Mouse (Mus musculus) megakaryocyte, embryonic 14.5 days (primary cell): ENCODE results near the gene Ptn. TPM values are rescaled to one million over a fixed set of nuclear protein-coding genes. Genes with fewer than 3 reads are reported as not detected.
"Not testable (repeated sequence)": the region's sequence is repeated elsewhere in the genome, so short reads cannot be mapped to it uniquely, and the experiment has no call there.

Experiments used
- H3K27me3 ChIP-seq: replicated peaks from 2 replicates; pipeline ENCODE3; 2012; ENCODE audit warnings: inconsistent platforms
- H3K36me3 ChIP-seq: replicated peaks from 2 replicates; pipeline ENCODE3; 2012; ENCODE audit warnings: low read length, inconsistent platforms, mixed read lengths
- H3K4me1 ChIP-seq: 2 replicates; pipeline ENCODE4 v1.6.1; 2012; ENCODE audit warnings: inconsistent platforms
- H3K4me3 ChIP-seq: replicated peaks from 2 replicates; pipeline ENCODE3; 2012; ENCODE audit warnings: moderate library complexity, mild to moderate bottlenecking, inconsistent platforms
- H3K9me3 ChIP-seq: 2 replicates; pipeline ENCODE4 v1.6.1; 2012; ENCODE audit warnings: inconsistent platforms
- FLI1 ChIP-seq: IDR thresholded peaks from 2 replicates; pipeline ENCODE4 v1.6.1; 2012; ENCODE audit warnings: low read length, inconsistent platforms, mixed read lengths
- GATA1 ChIP-seq: IDR thresholded peaks from 3 replicates; pipeline ENCODE4 v1.6.1; 2012; ENCODE audit warnings: mixed read lengths, low read length, inconsistent platforms, borderline replicate concordance
- polyA plus RNA-seq: library from polyadenylated mRNA; stranded (reverse); fragments of >175 nt; gene quantifications from 2 replicates; pipeline ENCODE4 v1.2.3, GENCODE M21; 2012; ENCODE audit warnings: low replicate concordance; ENCODE audit not compliant: insufficient read depth

Gene Ptn
- polyA plus RNA-seq, 1 experiment: not detected

DNA sequence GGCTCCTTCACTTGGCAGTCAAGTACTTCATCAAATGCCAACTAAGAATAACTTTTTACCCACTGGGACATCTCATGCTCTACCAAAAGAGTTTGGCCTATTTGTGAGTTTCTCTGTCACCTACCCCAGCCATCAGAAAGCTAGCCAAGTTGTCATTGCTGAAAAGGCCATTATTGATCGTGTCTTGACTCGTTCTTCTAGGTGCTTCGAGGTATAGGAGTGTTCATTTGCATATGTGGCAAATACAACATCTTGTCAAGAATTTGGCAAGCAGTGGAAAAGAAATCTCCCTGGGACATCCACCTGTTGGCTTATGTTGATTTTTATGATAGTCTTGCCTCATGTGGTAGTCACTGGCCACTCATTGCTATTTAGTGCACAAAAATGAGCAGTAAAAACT, 43.1 kb downstream of the Ptn start:
- Histone ChIP-seq H3K4me1 (no peaks in the 10 kb centered on the region), H3K36me3 (no peaks in the 10 kb centered on the region), H3K27me3 (no peaks in the 10 kb centered on the region), H3K4me3 (no peak overlapping the region), H3K9me3 (no peaks in the 10 kb centered on the region)
- no peak for TF ChIP-seq FLI1
- no peak for TF ChIP-seq GATA1

DNA sequence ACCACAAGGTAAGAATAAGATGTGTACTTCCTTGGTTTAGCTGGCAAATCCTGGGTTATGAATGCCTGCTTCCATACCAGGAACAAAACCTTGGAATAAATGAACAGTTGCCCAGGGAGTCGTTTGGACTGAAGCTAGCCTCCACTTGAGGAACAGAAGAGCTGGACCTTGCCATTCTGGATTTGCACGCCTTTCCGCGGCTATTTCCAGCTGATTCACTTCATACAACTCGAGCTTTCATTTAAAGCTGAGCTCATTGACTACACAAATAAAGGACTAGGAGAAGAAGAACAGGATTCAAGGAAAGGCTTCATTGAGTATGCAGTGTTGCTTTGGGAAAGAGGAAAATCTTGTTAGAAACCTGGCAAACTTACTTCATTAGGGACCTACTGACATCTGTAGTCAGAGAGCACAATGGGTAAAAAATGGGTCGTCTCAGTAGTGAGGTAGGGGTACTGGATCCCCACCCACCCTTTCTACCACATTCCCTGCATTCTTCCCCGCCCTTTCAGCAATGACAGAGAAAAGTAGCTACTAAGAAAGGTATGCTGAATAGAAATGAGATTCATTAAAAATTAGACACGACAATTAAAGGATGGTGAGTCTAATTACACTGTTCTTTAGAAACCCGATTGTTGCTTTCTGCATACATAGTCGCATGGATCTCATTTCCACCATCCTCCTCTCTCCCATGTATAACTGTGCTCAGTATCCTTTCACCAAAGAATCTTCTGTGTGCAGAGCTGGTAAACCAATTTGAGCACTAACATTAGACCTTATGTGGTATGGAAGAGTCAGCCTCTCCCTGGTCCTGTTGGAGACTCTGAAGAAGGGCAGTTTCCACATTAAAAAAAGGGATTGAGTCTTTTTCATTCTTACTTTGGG, 54.8 kb downstream of the Ptn start:
- Histone ChIP-seq H3K4me3 (no peak overlapping the region), H3K27me3 (no peaks in the 10 kb centered on the region)

DNA sequence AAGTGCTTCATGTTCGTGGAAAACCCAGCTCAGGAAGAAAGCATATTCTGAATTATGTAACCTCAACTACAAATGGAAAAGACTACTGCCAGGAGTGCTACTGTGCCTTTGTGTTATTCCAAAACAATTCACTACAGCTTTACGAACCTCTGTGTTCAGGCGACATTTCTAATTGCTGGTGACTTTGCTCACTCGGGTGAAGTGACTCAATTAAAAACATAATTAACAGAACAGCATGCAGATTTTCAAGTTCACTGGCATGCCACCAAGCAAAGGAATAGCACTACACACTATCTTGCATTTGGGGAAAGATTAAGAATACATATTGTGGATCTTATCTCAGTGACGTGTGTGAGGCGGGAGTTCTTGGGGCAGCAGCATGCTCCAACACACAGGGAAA, 57.1 kb downstream of the Ptn start:
- Histone ChIP-seq H3K9me3 (no peaks in the 10 kb centered on the region), H3K4me1 (no peaks in the 10 kb centered on the region), H3K4me3 (no peak overlapping the region), H3K36me3 (no peaks in the 10 kb centered on the region), H3K27me3 (no peaks in the 10 kb centered on the region)
- TF ChIP-seq GATA1: no peak
- TF ChIP-seq FLI1: no peak

More for the DNA sequence above, 54.8 kb downstream of the Ptn start:
- no peaks in the 10 kb centered on the region for H3K9me3 ChIP-seq
- H3K4me1 ChIP-seq: no peaks in the 10 kb centered on the region
- TF ChIP-seq GATA1 (no peak), FLI1 (no peak)
- H3K36me3 ChIP-seq: no peaks in the 10 kb centered on the region

DNA sequence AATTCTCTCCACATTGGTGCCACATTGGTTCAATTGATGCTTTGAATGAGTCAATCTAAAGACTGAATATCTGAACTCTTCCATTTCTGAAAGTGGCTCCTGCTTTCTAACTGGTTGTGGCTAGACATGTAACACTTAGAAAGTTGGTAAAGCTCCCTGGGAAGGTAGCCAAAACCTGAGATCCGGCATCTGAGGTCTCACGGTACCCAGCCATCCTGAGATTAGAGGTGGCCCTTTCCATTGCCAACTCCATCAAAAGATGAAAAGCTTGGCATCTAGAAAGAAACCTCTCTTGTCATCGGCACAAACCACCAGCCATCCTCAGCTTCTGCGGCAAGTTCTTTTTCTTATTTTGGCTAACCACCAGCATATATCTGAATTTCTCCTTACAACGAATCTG, 70.2 kb downstream of the Ptn start:
- H3K27me3 ChIP-seq: no peaks in the 10 kb centered on the region
- TF ChIP-seq GATA1 (no peak), FLI1 (no peak)
- no peaks in the 10 kb centered on the region for H3K4me1 ChIP-seq
- peaks cover 4% of the 10 kb centered on the region; the same call in 1 of the 2 replicates for H3K9me3 ChIP-seq
- no peaks in the 10 kb centered on the region for H3K36me3 ChIP-seq
- H3K4me3 ChIP-seq: no peak overlapping the region

DNA sequence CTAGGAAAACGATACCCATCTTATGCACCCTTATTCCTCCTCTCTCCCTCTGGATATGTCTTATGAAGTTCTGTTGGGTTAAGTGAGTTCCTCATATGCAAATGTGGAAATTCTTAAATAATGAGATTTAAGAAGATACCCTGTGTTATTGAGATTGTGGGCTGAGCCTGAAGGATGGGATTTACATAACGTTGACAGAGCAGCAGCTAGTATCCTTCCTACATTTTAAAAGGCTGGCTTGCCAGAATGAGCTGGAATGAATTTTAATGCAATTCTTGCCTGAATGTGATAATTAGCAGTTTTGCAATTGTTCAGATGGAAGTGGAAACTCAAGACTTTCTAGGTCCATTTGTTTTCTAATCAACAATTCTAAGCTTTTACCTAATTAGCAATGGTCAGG, 73.3 kb downstream of the Ptn start:
- TF ChIP-seq GATA1 (no peak), FLI1 (no peak)
- Histone ChIP-seq H3K4me3 (no peak overlapping the region), H3K9me3 (peaks cover 22% of the 10 kb centered on the region), H3K4me1 (no peaks in the 10 kb centered on the region), H3K27me3 (no peaks in the 10 kb centered on the region), H3K36me3 (no peaks in the 10 kb centered on the region)

DNA sequence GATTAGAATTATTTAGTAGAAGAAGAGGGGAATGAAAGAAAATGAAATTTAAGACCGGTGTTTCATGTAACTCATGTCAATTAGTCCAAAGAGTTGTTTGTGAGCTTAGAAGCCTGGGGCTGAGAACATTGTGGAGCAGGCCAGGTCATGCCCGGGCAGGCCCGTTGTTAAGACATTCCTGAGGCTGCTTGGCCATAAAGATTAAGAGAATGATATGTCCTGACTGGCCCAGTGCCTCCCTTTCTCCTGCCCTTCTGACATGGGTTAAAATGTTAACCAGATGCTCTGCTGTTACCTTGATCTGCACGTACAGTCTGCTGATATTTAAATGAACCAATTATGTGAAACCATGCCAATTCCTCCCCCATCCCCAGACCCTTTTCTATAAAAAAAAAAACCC, 74.4 kb downstream of the Ptn start:
- peaks cover 29% of the 10 kb centered on the region for H3K9me3 ChIP-seq
- not testable (repeated sequence) for H3K36me3 ChIP-seq, H3K4me1 ChIP-seq, H3K4me3 ChIP-seq, H3K27me3 ChIP-seq

DNA sequence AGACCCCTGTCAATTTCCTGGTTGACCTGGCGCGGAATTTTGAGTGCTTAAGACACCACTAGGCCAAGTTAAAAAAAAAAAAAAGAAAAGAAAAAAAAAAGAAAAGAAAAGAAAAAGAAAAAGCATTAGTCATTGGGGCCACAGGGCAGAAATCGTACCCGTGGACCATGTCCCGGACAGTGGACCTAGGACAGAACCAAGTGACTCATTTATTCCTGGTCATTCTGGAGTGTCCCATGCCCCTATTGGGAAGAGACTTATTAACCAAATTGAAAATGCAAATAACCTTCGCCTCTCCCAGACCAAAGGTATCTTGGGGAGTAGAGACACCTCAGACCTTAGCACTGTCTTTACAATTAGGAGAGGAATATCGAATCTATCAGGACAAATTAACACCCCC, 80.2 kb downstream of the Ptn start:
- H3K27me3 ChIP-seq, H3K4me3 ChIP-seq, H3K36me3 ChIP-seq, H3K4me1 ChIP-seq: not testable (repeated sequence)
- H3K9me3 ChIP-seq: peaks cover 47% of the 10 kb centered on the region

DNA sequence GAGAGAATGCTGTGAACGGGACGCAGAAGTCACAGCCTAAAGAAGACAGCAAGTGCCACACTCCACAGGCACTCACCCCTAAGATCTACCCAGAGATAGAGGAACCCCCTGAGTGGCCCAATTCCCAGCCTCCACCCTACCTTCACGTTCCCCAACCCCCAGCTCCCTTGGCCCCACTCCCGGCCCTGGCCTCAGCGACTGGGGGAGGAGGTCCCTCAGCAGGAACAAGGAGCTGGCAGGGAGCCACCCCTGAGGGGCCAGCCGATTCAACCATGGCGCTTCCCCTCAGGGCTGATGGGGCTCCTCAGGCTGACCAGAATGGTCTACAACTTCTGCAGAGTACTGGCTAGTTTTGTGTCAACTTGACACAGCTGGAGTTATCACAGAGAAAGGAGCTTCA, 81.9 kb downstream of the Ptn start:
- Histone ChIP-seq H3K9me3 (peaks cover 37% of the 10 kb centered on the region), H3K4me1 (no peaks in the 10 kb centered on the region), H3K4me3 (no peak overlapping the region), H3K27me3 (no peaks in the 10 kb centered on the region), H3K36me3 (no peaks in the 10 kb centered on the region)
- no peak for TF ChIP-seq FLI1
- TF ChIP-seq GATA1: no peak

DNA sequence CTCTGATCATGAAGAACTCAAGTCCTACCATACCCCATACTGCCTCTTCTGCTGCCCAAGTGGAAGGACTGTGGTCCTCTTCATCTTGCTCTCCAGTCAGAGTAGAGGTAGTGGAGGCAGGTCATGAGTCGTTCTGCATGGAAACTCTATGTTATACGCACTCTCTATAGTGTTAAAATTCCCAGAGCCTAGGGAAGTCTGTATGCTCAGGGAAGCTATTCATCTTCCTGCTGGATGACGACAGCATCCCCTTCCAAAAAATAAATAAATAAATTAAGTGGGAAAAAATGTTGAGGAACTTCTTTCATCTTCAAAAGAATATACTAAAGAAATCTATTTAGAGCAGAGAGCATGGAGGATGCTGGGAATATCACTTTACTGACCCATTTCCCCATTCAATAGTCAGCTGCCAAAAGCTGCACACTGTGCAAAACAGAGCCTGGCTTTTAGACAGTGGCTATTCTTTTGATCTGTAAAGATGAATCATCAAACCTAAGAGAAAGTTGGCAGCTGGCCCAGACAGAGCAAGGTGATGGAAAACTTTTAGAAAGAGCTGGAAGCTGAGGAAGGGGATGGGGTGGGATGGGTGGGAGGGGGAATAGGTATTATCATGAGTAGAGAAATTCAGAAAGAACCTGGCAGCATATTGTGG, 84.4 kb downstream of the Ptn start:
- Histone ChIP-seq H3K4me3 (no peak overlapping the region), H3K4me1 (no peaks in the 10 kb centered on the region), H3K27me3 (no peaks in the 10 kb centered on the region), H3K36me3 (no peaks in the 10 kb centered on the region), H3K9me3 (peaks cover 19% of the 10 kb centered on the region)
- TF ChIP-seq FLI1 (no peak), GATA1 (no peak)

DNA sequence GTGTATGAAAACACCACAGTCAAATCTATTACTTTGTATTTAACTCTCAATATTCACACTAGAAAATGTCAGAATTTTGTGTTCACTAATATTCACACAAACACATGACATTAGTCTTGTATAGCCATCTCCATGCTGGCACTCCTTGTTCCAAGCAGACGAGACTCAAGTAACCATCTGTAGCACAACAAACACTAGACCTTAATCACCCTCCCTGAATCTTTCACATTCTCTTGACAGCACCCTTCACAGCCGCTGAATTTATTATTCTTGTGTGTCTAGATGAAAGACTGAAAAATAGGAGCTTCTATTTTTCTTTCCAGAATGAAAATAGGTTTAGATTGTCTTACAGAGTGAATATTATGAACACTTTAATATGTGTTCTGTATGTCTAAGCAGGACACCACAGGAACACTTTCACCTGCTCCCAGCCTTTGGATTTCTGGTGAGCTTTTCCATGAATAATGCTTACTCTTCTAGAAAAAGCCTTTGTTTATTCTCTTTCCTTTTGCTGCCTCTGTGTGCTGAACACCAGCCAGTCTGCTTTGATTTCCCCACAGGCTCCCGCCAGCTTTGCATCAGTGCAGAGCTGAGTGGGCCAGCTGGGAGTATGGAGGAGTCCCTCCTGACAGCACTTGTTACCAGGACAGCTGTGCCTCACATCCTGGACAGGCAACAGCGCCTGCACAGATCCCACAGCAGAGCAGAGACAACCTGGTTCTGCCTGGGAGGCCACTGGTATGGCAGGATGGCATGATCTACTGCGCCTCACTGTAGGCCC, 87.1 kb downstream of the Ptn start:
- no peaks in the 10 kb centered on the region for H3K4me1 ChIP-seq
- no peaks in the 10 kb centered on the region for H3K27me3 ChIP-seq
- H3K4me3 ChIP-seq: peak overlapping the region; percentile 23
- H3K9me3 ChIP-seq: peaks cover 5% of the 10 kb centered on the region; the same call in 1 of the 2 replicates
- no peaks in the 10 kb centered on the region for H3K36me3 ChIP-seq
- no peak for TF ChIP-seq FLI1
